Mouse (Mus musculus) CD4-positive, CD25-positive, alpha-beta regulatory T cell, adult 9 weeks (primary cell): Measurements from ENCODE around the gene Serpina3k. TPM values are rescaled to one million over a fixed set of nuclear protein-coding genes. Genes with fewer than 3 reads are reported as not detected.

Experiments used
- polyA plus RNA-seq: library from polyadenylated mRNA; unstranded; fragments of 100-300 nt; shearing (Covaris generic); gene quantifications from one replicate; pipeline ENCODE4 v1.2.1, GENCODE M21; 2017

Gene Serpina3k
- not detected for polyA plus RNA-seq

GRCm38 (mm10) chr12:104338226-104338625 is at the start of gene Serpina3k, which contains the start of gene Serpina3m:
Gene Serpina3k, plus strand, starts transcription at chr12:104338486.
Gene Serpina3m, plus strand, starts transcription at chr12:104338486.

GRCm38 (mm10) chr12:104314253-104314652 is 24.0 kb upstream of the Serpina3k start, which contains the start of gene Serpina3j:
Gene Serpina3j, plus strand, starts transcription at chr12:104314553.

Other genes starting within 250 kb of the Serpina3k start
- gene Serpina5, start 237.4 kb upstream of the Serpina3k start, polyA plus RNA-seq: not detected
- gene Serpina3a, start 225.8 kb upstream of the Serpina3k start, polyA plus RNA-seq: not detected
- gene Serpina3b, start 210.5 kb upstream of the Serpina3k start, polyA plus RNA-seq: not detected
- gene Serpina3c, start 184.6 kb upstream of the Serpina3k start, polyA plus RNA-seq: not detected
- 10.3 TPM for gene Serpina3f, start 123.9 kb upstream of the Serpina3k start, polyA plus RNA-seq
- gene Serpina3g, start 102.2 kb upstream of the Serpina3k start, polyA plus RNA-seq: 249 TPM
- gene Serpina3i, start 75.4 kb upstream of the Serpina3k start, polyA plus RNA-seq: not detected
- not detected for gene Serpina3j, start 23.9 kb upstream of the Serpina3k start, polyA plus RNA-seq
- gene Serpina3m, start within 50 bp of the Serpina3k start, polyA plus RNA-seq: not detected
- gene Serpina3n, start 68.2 kb downstream of the Serpina3k start, polyA plus RNA-seq: not detected
- not detected for gene Gsc, start 134.8 kb downstream of the Serpina3k start, polyA plus RNA-seq